Mouse (Mus musculus) layer of hippocampus, adult 18-20 months (tissue): ENCODE measurements around the gene Zc3h12b. TPM values are rescaled to one million over a fixed set of nuclear protein-coding genes. Genes with fewer than 3 reads are reported as not detected.

ENCODE experiments used
- DNase-seq, 2 experiments: peaks; one replicate each; pipeline ENCODE4 v3.0.0; 2022; ENCODE audit warnings: low spot score in 2 of 2
- long read RNA-seq: library from polyadenylated mRNA; stranded (forward); transcript quantifications from one replicate; pipeline ENCODE4 v2.0.0, GENCODE M21; 2021
- total RNA-seq, 2 experiments: library from RNA; stranded (reverse); gene quantifications; 2 replicates each; pipeline ENCODE4 v1.2.3; 2021

The Zc3h12b gene
- 10 to 100 TPM; 40.5 to 44.8 TPM for total RNA-seq
- long read RNA-seq, partial matches to known transcripts: 4 of 10 reads
- long read RNA-seq, other reads (novel, unspliced or antisense): 6 of 10 reads

- DNase-seq: peak; percentile 63 to 82
Observed at GRCm38 (mm10) chrX:95711227-95712111, at the start of gene Zc3h12b. TSS of gene Zc3h12b (plus strand) at chrX:95711678.

GRCm38 (mm10) chrX:95682206-95682605, 29.3 kb upstream of the Zc3h12b start:
- DNase-seq: no peak

- DNase-seq: peak in 1 of 2 experiments; percentile 47
Observed at GRCm38 (mm10) chrX:95687119-95687518, 24.4 kb upstream of the Zc3h12b start.

- DNase-seq: no peak
Observed at GRCm38 (mm10) chrX:95738253-95738652, 26.8 kb downstream of the Zc3h12b start.

GRCm38 (mm10) chrX:95795881-95796280, 84.4 kb downstream of the Zc3h12b start:
- no peak for DNase-seq

GRCm38 (mm10) chrX:95801790-95802189, 90.3 kb downstream of the Zc3h12b start:
- DNase-seq: no peak

GRCm38 (mm10) chrX:95852806-95853205, 141.3 kb downstream of the Zc3h12b start:
- DNase-seq: no peak

- DNase-seq: no peak
Observed at GRCm38 (mm10) chrX:95881111-95881510, 169.6 kb downstream of the Zc3h12b start.

- no peak for DNase-seq
Observed at GRCm38 (mm10) chrX:95902716-95903115, 191.2 kb downstream of the Zc3h12b start.

GRCm38 (mm10) chrX:95935481-95935880, 224.0 kb downstream of the Zc3h12b start:
- no peak for DNase-seq

- no peak for DNase-seq
Observed at GRCm38 (mm10) chrX:95945496-95945895, 234.0 kb downstream of the Zc3h12b start.

- no peak for DNase-seq
Observed at GRCm38 (mm10) chrX:95948135-95948534, 236.7 kb downstream of the Zc3h12b start.

GRCm38 (mm10) chrX:95950776-95951175, 239.3 kb downstream of the Zc3h12b start:
- peak in 1 of 2 experiments; percentile 60 for DNase-seq

- DNase-seq: peak; percentile 87 to 96
Observed at GRCm38 (mm10) chrX:95956497-95957293, 245.2 kb downstream of the Zc3h12b start, which contains the start of gene Las1l. TSS of gene Las1l (minus strand) at chrX:95956962.

GRCm38 (mm10) chrX:95957461-95957860, 246.0 kb downstream of the Zc3h12b start:
- DNase-seq: peak in 1 of 2 experiments; percentile 14

GRCm38 (mm10) chrX:95963366-95963765, 251.9 kb downstream of the Zc3h12b start:
- no peak for DNase-seq

GRCm38 (mm10) chrX:95965036-95965435, 253.6 kb downstream of the Zc3h12b start:
- no peak for DNase-seq

GRCm38 (mm10) chrX:95967847-95968593, 256.5 kb downstream of the Zc3h12b start:
- peak in 1 of 2 experiments; percentile 26 for DNase-seq

- DNase-seq: peak; percentile 60 to 79
Observed at GRCm38 (mm10) chrX:95968594-95968965, 257.1 kb downstream of the Zc3h12b start.

GRCm38 (mm10) chrX:95969116-95969515, 257.6 kb downstream of the Zc3h12b start:
- no peak for DNase-seq

GRCm38 (mm10) chrX:95969936-95970335, 258.5 kb downstream of the Zc3h12b start:
- no peak for DNase-seq
